Mouse (Mus musculus) kidney, adult 2 months (tissue): ENCODE measurements around the gene Rin1.

ENCODE experiments used
- CTCF ChIP-seq: fragments of 200-500 bp; conservative IDR thresholded peaks from 2 replicates; pipeline ENCODE4 v1.5.1; 2011; ENCODE audit warnings: low read depth, mild to moderate bottlenecking, control low read depth, low read length, moderate library complexity, mixed read lengths; ENCODE audit not compliant: insufficient read depth, insufficient read length
- POLR2A ChIP-seq: fragments of 200-500 bp; IDR thresholded peaks from one replicate; pipeline ENCODE4 v1.6.1; 2011; ENCODE audit warnings: low read depth, low read length, control low read depth

DNA sequence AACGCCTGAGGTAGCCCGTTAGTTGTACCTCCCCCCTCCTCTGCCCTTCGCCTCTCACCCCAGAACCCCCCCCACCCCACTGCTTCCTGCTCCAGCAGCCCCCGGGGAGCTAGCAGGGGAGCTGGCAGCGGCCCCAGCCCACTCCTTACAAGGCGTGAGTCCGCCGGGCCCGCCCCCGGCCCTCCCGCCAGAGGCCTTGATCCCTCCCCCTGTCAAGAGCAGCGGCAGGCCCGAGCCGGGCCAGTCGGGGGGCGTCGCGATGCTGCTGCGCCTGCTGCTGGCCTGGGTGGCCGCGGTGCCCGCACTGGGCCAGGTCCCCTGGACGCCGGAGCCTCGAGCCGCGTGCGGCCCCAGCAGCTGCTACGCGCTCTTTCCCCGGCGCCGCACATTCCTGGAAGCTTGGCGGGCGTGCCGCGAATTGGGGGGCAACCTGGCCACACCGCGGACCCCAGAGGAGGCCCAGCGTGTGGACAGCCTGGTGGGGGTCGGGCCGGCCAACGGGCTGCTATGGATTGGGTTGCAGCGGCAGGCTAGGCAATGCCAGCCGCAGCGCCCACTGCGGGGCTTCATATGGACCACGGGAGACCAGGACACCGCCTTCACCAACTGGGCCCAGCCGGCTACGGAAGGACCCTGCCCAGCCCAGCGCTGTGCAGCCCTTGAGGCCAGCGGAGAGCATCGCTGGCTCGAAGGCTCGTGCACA, 17.7 kb downstream of the Rin1 start, which contains the start of gene Cd248:
- TF ChIP-seq POLR2A (no peak), CTCF (no peak)
